Comparison of ENCODE assay signal across 17 mouse cellular contexts in genomic region chr6:72197515-72197914, GRCm38 (mm10). TPM values are rescaled to one million over a fixed set of nuclear protein-coding genes. Genes with fewer than 3 reads are reported as not detected.
"Had no signal": no experiment of that assay in that cellular context is flagged by ENCODE, and none has a peak within 500 bp of the region (broad histone marks: within the 10 kb centered on the region; RNA-seq: fewer than 3 reads in every experiment).

No protein-coding gene starts in this region.

- H3K36me3 ChIP-seq: midbrain, embryonic 10.5 days; midbrain, embryonic 12.5 days; neural tube, embryonic 12.5 days; stomach, embryonic 15.5 days had no signal

- DNase-seq: lung, adult 18-20 months; lung, embryonic 14.5 days; lung, postnatal 10 days; lung, postnatal 4 days; midbrain, embryonic 14.5 days; right cerebral cortex, postnatal 14 days; thymus, adult 2 months; thymus, postnatal 25 days; thymus, postnatal 4 days had no signal

- H3K9ac ChIP-seq: lung, embryonic 14.5 days; midbrain, embryonic 12.5 days; neural tube, embryonic 12.5 days; stomach, embryonic 15.5 days had no signal

- H3K27ac ChIP-seq: midbrain, embryonic 10.5 days; midbrain, embryonic 12.5 days; neural tube, embryonic 12.5 days; stomach, embryonic 15.5 days; stomach, postnatal 0 days had no signal

- H3K4me2 ChIP-seq: lung, embryonic 14.5 days; midbrain, embryonic 12.5 days; neural tube, embryonic 12.5 days; stomach, embryonic 15.5 days had no signal

- H3K4me3 ChIP-seq: midbrain, embryonic 10.5 days; midbrain, embryonic 12.5 days; neural tube, embryonic 12.5 days; stomach, embryonic 15.5 days had no signal

- H3K9me3 ChIP-seq: midbrain, embryonic 12.5 days; neural tube, embryonic 12.5 days; stomach, embryonic 15.5 days had no signal

- H3K27me3 ChIP-seq: neural tube, embryonic 12.5 days; stomach, embryonic 15.5 days had no signal

RNA-seq across cellular contexts. Expression of gene Atoh8, which starts 37.9 kb away (rescaled TPM):
- total RNA-seq: megakaryocyte-erythroid progenitor cell, adult 5-6 weeks; monocyte, adult 5-6 weeks; neutrophil, adult 5-6 weeks had no signal
